Mouse (Mus musculus) c-Kit-negative CD71-positive TER-119-positive erythroid progenitor cells, embryonic 14.5 days (primary cell): ENCODE measurements around the gene Gper1.
A peak's percentile ranks its signal among the peaks of the same experiment; 100 is the strongest.

Experiments
- DNase-seq: peaks from one replicate; pipeline ENCODE4 v3.0.0-alpha.2; 2013; ENCODE audit warnings: low read depth, low spot score

Gene Gper1

DNA sequence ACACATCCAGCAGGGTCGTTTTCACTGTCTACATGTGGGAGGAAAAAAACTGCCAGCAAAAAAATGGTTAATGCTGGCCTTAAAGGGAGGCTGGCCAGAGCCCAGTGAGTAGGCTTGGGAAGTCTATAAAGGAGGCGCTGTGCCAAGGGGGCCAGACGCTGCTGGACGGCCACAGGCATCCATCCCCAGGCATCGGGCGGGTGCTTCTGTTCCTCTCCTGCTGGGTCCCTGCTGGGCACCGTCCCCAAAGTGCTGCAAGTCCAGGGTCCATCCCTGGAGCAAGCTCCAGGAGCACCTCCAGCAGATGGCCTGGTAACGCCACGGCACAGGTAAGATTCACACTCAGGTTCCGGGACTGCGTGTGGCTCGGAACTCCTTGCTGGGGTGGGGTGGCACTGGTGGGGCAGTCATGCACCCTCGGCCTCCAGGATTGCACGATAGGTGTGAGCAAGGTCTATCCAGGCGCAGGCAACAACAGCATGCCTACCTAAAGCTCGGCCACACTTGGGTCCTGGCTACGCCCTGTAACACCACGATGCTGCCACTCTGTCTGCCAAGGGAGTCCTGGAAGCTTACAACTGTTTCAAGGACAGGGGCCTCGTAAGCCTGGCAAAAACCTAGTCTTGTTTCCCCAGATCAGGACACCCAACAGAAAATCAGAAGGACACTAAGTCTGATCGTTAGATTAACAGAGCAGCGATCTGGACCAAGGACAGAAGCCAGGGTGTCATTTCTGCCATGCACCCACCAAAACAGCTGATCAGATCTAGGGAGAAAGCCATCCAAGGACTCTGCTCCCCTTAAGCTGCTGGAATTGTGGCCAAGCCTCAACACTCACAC is at the start of gene Gper1:
Gper1 (plus strand) TSS at position 126 of the 840 bp plus-strand sequence.
- DNase-seq = no peak

- no peak for DNase-seq
Measured at GRCm38 (mm10) chr5:139373889-139374444, 49.0 kb upstream of the Gper1 start.

- DNase-seq = no peak
Measured at GRCm38 (mm10) chr5:139374841-139375240, 48.1 kb upstream of the Gper1 start.

DNA sequence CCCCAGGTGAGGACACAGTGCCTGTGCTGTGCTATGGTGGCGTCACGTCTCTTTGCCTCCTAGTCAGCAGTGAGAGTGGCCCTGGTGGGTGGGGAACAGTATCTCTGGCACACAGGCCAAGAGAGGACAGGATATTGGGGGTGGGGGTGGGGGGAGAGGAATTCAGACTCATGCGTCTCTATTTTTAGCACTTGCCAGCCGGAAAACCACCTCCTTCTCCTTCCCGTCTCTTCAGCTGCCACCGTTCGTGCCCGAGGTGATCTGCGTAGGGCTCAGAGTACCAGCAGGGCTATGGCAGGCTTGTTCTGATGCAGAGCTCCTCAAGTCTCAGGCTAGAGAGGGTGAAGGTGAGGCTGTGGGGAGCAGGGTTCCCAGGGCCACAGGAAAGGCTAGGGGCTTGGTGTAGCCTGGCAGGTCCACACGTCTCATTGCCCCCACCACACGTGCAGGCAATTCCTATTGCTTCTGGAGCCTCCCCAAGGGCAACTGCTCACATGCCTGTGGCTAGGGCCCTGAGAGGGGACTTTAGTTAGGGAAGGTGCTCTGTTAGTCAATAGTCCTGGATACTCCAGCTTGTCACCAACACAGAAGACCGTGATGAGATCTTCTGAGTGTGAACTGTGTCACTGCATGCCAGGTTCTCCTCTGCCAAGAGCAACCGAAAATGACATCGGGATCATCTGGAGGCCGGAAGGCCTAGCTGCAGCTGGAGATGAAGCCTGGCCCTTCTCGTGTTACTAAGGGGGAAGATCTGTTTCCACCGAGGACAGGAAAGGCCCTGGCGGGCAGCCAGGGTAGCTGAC is 45.3 kb upstream of the Gper1 start, which contains the start of gene Gpr146:
Gpr146 (plus strand) TSS at position 230 of the 803 bp plus-strand sequence.
- DNase-seq = no peak

- no peak for DNase-seq
Measured at GRCm38 (mm10) chr5:139378271-139378556, 44.7 kb upstream of the Gper1 start.

DNA sequence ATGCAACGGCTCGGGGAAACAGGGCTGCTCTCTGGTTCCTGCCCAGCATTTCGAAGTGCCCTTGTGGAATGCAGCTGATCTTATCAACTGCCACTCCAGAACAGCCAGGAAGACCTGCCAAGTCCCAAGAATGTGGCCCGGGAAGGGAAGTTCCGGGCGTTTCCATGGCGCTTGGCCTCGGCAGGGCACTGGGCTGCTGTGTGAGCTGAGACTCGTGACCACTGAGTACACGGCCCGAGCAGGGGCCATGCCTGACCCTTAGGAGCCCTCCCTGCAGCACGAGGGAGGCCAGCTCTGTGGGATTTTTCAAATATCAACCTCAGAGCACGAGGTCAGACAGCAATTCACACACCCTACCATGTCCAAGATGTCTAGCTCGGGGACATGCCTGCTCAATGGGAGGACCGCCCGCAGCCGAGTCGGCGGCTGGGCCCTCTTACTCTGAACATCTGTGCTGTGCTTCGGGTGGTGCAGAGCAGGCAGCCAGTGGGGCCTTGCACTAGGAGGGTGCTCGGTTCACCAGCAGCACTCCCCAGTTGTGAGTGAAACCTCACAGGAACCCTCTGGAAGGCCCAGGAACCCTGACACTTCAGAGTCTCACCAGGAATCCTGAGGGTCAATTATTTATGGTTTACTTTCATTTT is 43.8 kb upstream of the Gper1 start:
- DNase-seq = no peak

GRCm38 (mm10) chr5:139379771-139380384 is 43.1 kb upstream of the Gper1 start:
- no peak for DNase-seq

- DNase-seq = peak; percentile 94
Measured at GRCm38 (mm10) chr5:139380385-139381248, 42.3 kb upstream of the Gper1 start.

DNA sequence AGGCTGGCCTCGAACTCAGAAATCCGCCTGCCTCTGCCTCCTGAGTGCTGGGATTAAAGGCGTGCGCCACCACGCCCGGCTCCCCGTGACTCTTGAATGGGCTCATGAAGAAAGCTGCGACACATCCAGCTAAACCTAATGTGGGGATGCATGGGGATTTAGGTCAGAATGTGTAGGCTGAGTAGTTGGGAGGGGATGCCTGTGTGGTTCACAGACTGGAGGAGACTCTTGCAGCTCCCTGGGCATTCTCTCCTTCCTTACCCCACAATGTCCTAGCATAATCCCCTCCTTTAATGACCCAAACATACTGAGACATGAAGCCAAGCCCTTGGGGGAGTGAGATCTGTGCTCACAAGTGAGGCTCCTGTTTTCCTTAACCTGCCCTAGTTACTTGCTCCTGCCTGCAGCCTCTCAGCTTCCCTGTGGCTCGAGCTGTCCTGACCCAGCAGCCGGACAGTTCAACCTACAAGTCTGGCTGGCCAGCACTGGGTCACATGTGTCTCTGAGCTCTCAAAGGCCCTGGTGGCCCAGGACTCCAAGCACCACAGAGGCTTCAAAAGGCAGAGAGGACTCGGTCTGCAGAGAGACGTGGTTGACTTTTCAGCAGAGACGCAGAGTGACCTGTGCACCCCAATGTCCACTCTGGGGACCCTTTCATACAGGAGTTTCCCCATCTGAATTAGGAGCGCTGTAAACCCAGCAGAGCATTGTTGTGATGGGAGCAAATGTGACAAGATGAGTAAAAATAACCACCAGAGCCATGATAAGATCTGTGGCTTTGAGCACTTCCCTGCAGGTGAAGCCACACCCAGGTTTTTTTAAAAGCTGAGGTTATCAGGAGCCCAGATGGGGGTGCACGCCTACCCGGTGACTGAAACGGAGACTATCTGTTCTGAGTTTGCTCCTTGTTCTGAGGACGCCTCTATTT is 41.1 kb upstream of the Gper1 start:
- DNase-seq = peak; percentile 71

DNA sequence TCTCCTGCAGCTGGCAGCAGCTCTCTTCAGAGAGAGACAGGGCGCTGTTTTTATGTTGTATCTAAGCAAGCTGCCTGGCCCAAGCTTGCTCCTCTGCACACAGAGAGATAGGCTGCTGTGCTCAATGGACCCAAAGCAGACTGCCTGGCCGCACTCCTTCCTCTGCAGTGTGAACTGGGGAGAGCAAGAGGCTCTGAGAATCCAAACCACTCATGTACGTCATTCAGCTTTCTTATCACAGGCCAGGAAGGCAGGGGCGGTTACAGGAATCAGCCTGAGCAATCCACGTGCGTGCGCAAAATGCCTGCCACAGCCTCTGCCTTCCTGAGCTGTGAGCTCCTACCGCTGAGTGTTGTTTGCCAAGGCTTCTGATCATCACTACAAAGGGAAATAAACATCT is 40.2 kb upstream of the Gper1 start:
- peak; percentile 73 for DNase-seq

DNA sequence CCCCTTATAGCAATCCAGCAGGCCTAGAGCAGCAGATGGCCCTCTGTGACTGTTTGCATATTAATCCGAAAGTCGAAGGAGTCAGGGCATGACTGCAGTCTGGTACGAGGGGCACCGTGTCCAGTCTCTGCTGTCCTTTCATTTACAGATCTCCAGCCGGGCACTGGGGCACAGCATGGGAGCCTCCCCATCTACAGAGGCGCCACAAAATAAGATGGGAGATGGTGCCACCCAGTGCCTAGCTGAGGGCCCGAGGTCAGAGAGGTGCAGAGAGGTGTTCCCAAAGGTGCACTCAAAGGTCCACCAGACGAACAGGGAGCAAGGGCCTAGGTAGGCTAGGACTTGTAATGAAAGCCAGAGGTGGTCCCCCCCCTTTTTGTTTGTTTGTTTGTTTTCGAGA is 39.7 kb upstream of the Gper1 start:
- DNase-seq = no peak

DNA sequence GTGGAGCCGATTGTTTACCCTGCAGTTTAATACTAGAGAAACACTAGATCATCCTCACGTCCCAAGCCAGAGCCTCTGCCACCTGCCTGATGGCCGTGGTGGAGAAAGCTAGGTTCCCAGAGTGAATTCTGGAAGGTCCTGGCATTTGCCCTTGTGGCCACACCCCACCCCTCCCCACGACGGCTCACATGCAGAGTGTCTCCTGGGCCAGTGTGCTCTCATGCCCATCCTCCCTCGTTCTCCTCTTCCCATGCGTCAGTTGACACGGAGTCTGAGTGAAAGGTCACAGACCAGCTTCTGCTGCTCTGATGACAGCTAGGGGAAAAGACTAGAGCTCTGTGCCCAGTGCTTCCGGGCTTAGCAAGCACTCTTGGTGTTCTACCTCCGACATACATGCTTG is 38.4 kb upstream of the Gper1 start:
- DNase-seq = no peak

GRCm38 (mm10) chr5:139386047-139386446 is 36.9 kb upstream of the Gper1 start:
- DNase-seq = no peak

- no peak for DNase-seq
Measured at GRCm38 (mm10) chr5:139387329-139388194, 35.4 kb upstream of the Gper1 start.

- no peak for DNase-seq
Measured at GRCm38 (mm10) chr5:139388195-139388570, 34.8 kb upstream of the Gper1 start.

DNA sequence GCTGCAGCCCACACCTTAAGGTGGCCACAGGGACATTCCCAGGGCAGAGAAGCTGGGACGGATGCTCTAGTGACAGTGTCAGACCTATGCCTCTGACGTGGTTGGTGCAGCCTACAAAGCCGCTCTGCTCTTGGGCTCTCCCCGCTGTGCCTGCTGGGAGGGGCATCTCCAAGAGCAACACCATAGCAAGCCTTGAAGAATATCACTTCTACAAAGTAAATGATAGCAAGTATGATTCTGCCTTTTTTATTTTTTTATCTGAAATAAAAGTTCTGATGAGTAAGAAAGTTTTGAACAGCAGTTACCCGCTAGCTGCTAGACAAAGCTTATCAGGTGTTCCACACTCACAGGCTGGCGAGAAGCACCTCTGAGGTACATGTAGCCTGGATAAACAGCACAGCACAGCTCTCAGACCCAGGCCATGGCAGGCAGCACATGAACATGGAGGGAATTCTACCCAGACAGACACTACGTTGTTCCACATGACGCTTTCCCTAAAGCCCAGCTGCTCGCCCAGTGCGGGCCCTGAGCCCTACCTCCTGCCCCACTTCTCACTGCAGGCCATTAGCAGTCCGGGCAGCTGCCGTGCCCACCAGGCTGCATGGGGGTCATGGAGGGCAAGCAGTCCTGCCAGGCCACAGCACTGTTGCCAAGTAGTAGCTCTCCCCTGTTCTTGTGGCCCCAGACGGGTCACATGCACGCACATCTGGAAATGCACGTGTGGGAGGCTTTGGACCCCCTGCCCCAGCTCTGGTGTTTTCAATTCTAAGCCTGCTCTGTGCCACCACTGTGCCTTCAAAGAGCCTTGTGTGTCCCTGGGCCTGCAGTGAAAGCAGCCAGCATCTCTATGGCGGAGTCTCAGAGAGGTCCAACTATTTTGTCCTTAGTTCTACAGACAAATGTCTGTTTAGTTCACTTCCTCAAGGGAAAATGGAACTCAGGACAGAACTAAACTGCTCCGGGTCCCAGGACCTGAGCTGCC is 34.0 kb upstream of the Gper1 start:
- DNase-seq = peak; percentile 60

GRCm38 (mm10) chr5:139389676-139390061 is 33.3 kb upstream of the Gper1 start:
- peak; percentile 79 for DNase-seq
